20 mouse cellular contexts compared by ENCODE assay signal in the genomic region with DNA sequence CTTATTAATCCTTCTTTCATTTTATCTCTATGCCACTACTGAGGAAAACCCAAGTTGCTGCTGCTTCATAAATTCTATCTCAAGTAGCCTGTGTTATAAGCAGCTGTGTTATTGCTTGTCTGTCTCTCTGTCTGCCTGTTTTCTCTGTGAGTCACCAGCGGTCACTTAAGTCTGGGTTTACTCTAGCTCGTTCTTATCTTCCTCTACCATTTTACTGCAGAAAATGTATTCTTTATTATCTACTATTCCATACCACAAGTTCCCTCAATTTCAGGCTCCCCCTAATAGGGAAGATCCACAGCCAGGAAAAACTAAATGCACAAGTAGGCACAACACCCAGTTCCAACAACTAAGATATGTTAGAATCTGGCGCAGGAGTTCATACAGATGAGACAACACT.
A peak's percentile ranks its signal among the peaks of the same experiment; 100 is the strongest.
DNase-seq lines count a peak whose midpoint lies in the region; ATAC-seq lines count a peak whose summit lies in the region.
"Had no signal": no experiment of that assay in that cellular context is flagged by ENCODE, and none has a peak within 500 bp of the region (broad histone marks: within the 10 kb centered on the region; RNA-seq: fewer than 3 reads in every experiment).

No protein-coding gene starts in this region.

- 31% methylated on average over 3 of the region's 3 CpGs for WGBS in liver, embryonic 12.5 days (ENCODE audit: insufficient replicate concordance)
- WGBS in intestine, embryonic 16.5 days = 60% methylated on average over 3 of the region's 3 CpGs

- H3K9me3 ChIP-seq in liver, embryonic 12.5 days (replicated peaks) = no peaks in the 10 kb centered on the region
- H3K9me3 ChIP-seq in intestine, embryonic 16.5 days (ENCODE audit: control insufficient read depth, low read length) = no peaks in the 10 kb centered on the region
- H3K9me3 ChIP-seq: forebrain, embryonic 15.5 days; heart, embryonic 12.5 days; hindbrain, embryonic 10.5 days had no signal

- H3K27me3 ChIP-seq in liver, embryonic 12.5 days (replicated peaks) = no peaks in the 10 kb centered on the region
- H3K27me3 ChIP-seq in intestine, embryonic 16.5 days (replicated peaks; ENCODE audit: control insufficient read depth, insufficient read depth, low read length) = no peaks in the 10 kb centered on the region
- H3K27me3 ChIP-seq: embryonic facial prominence, embryonic 12.5 days; forebrain, embryonic 15.5 days; heart, embryonic 12.5 days had no signal

- no peaks in the 10 kb centered on the region; the same call in 1 of the 2 replicates for H3K36me3 ChIP-seq in liver, embryonic 12.5 days
- no peaks in the 10 kb centered on the region for H3K36me3 ChIP-seq in intestine, embryonic 16.5 days (ENCODE audit: control insufficient read depth, insufficient read depth, low read length)
- H3K36me3 ChIP-seq: embryonic facial prominence, embryonic 12.5 days; forebrain, embryonic 15.5 days; heart, embryonic 12.5 days; hindbrain, embryonic 10.5 days had no signal

- H3K4me2 ChIP-seq in liver, embryonic 12.5 days = 0 out of 2 replicates have a peak overlapping the region, but pooled peaks have one; percentile 14
- no peak overlapping the region for H3K4me2 ChIP-seq in intestine, embryonic 16.5 days (ENCODE audit: low read depth, low read length)
- H3K4me2 ChIP-seq: embryonic facial prominence, embryonic 12.5 days; forebrain, embryonic 15.5 days; heart, embryonic 12.5 days; hindbrain, embryonic 14.5 days had no signal

- ATAC-seq in liver, embryonic 12.5 days = peak; percentile 73
- ATAC-seq in intestine, embryonic 16.5 days = peak; percentile 64; the same call in 1 of the 2 replicates
- ATAC-seq in megakaryocyte-erythroid progenitor cell, adult 5-6 weeks (replicated peaks; ENCODE audit: low FRiP score, low TSS enrichment, poor library complexity, severe bottlenecking) = 0 out of 2 replicates have a peak, but pooled peaks have one; percentile 22
- ATAC-seq: CD4-positive, CD25-positive, alpha-beta regulatory T cell, adult 4 months; forebrain, embryonic 15.5 days had no signal

- no peak overlapping the region for H3K4me3 ChIP-seq in liver, embryonic 12.5 days
- H3K4me3 ChIP-seq in intestine, embryonic 16.5 days (ENCODE audit: low read length) = no peak overlapping the region
- H3K4me3 ChIP-seq: embryonic facial prominence, embryonic 12.5 days; forebrain, embryonic 15.5 days; heart, embryonic 12.5 days; hindbrain, embryonic 10.5 days had no signal

- no peak overlapping the region for H3K9ac ChIP-seq in liver, embryonic 12.5 days
- H3K9ac ChIP-seq in intestine, embryonic 16.5 days (ENCODE audit: low read depth, low read length) = no peak overlapping the region
- H3K9ac ChIP-seq: embryonic facial prominence, embryonic 12.5 days; forebrain, embryonic 15.5 days; heart, embryonic 12.5 days; hindbrain, embryonic 14.5 days had no signal

- H3K4me1 ChIP-seq in liver, embryonic 12.5 days = peaks cover 14% of the 10 kb centered on the region
- no peaks in the 10 kb centered on the region for H3K4me1 ChIP-seq in intestine, embryonic 16.5 days (ENCODE audit: control insufficient read depth, insufficient read depth, low read length)
- H3K4me1 ChIP-seq: embryonic facial prominence, embryonic 12.5 days; heart, embryonic 12.5 days; hindbrain, embryonic 10.5 days had no signal

- no peak for DNase-seq in liver
- peak; percentile 20 for DNase-seq in MEL-GATA-1-ER (ENCODE audit: extremely low read depth, low read depth)
- DNase-seq in left cerebral cortex, adult 11 months (ENCODE audit: low spot score) = no peak
- no peak for DNase-seq in frontal cortex, postnatal 25 days (ENCODE audit: low spot score in 2 of 2)
- no peak for DNase-seq in left cerebral cortex, postnatal 4 days
- DNase-seq: adrenal gland, adult 8-10 months; B cell, adult 2 months; cerebellum, adult 2 months; cerebellum, postnatal 10 days; gastrocnemius, postnatal 14 days; kidney, adult 11 months had no signal

- intact Hi-C loops in left cerebral cortex, postnatal 4 days (cut with DNase I) = no loop called here

- no peak overlapping the region for H3K27ac ChIP-seq in liver, embryonic 12.5 days
- no peak overlapping the region for H3K27ac ChIP-seq in intestine, embryonic 16.5 days (ENCODE audit: low read length)
- H3K27ac ChIP-seq: embryonic facial prominence, embryonic 12.5 days; forebrain, embryonic 15.5 days; hindbrain, embryonic 10.5 days; hindbrain, embryonic 14.5 days had no signal

Comparison
In these comparisons a context has a peak if more than half of its experiments do, and no peak if none do; other contexts are left out.
1. ATAC-seq: peak in every context shown above with its lines; median percentile 73 in liver, embryonic 12.5 days; 64 in intestine, embryonic 16.5 days; 22 in megakaryocyte-erythroid progenitor cell, adult 5-6 weeks.